Mouse (Mus musculus) urinary bladder, postnatal 4 days (tissue): ENCODE data around the gene Gan.
A peak's percentile ranks its signal among the peaks of the same experiment; 100 is the strongest.

Source experiments
- DNase-seq, 2 experiments: peaks; one replicate each; pipeline ENCODE4 v3.0.0; 2021 to 2022; ENCODE audit warnings: low spot score in 2 of 2

Gene Gan

GRCm38 (mm10) chr8:117158135-117158761 is at the start of gene Gan:
Gene Gan, plus strand, starts transcription at chr8:117158135.
- DNase-seq: peak in 1 of 2 experiments; percentile 38

GRCm38 (mm10) chr8:117109018-117109711 is 48.8 kb upstream of the Gan start:
- DNase-seq: no peak

GRCm38 (mm10) chr8:117109801-117110390 is 48.0 kb upstream of the Gan start:
- peak; percentile 40 to 73 for DNase-seq

- no peak for DNase-seq
Observed at GRCm38 (mm10) chr8:117111641-117112040, 46.3 kb upstream of the Gan start.

- no peak for DNase-seq
Observed at GRCm38 (mm10) chr8:117112261-117112660, 45.7 kb upstream of the Gan start.

GRCm38 (mm10) chr8:117115094-117115493 is 42.8 kb upstream of the Gan start:
- DNase-seq: no peak

- peak in 1 of 2 experiments; percentile 43 for DNase-seq
Observed at GRCm38 (mm10) chr8:117115676-117116446, 42.1 kb upstream of the Gan start.

- no peak for DNase-seq
Observed at GRCm38 (mm10) chr8:117116534-117116933, 41.4 kb upstream of the Gan start.

- no peak for DNase-seq
Observed at GRCm38 (mm10) chr8:117118409-117118808, 39.5 kb upstream of the Gan start.

- DNase-seq: no peak
Observed at GRCm38 (mm10) chr8:117121277-117121676, 36.7 kb upstream of the Gan start.

- DNase-seq: peak in 1 of 2 experiments; percentile 51
Observed at GRCm38 (mm10) chr8:117123850-117124633, 33.9 kb upstream of the Gan start.

GRCm38 (mm10) chr8:117125854-117126253 is 32.1 kb upstream of the Gan start:
- no peak for DNase-seq

GRCm38 (mm10) chr8:117126411-117126810 is 31.5 kb upstream of the Gan start:
- DNase-seq: no peak

GRCm38 (mm10) chr8:117127063-117127462 is 30.9 kb upstream of the Gan start:
- no peak for DNase-seq

GRCm38 (mm10) chr8:117133702-117134101 is 24.2 kb upstream of the Gan start:
- DNase-seq: no peak

GRCm38 (mm10) chr8:117136351-117136750 is 21.6 kb upstream of the Gan start:
- no peak for DNase-seq

- no peak for DNase-seq
Observed at GRCm38 (mm10) chr8:117136763-117137162, 21.2 kb upstream of the Gan start.

- no peak for DNase-seq
Observed at GRCm38 (mm10) chr8:117137357-117137756, 20.6 kb upstream of the Gan start.

GRCm38 (mm10) chr8:117148520-117148919 is 9.4 kb upstream of the Gan start:
- DNase-seq: no peak

- DNase-seq: no peak
Observed at GRCm38 (mm10) chr8:117156149-117156548, 1.8 kb upstream of the Gan start.
